Mouse (Mus musculus) megakaryocyte progenitor cell, adult 5-6 weeks (primary cell): Measurements from ENCODE around the gene Myocos. TPM values are rescaled to one million over a fixed set of nuclear protein-coding genes. Genes with fewer than 3 reads are reported as not detected.
"Not testable (repeated sequence)": the region's sequence is repeated elsewhere in the genome, so short reads cannot be mapped to it uniquely, and the experiment has no call there.

Experiments
- ATAC-seq: replicated peaks from 2 replicates; pipeline ENCODE4 v1.8.0; 2016; ENCODE audit warnings: mild to moderate bottlenecking, moderate TSS enrichment, inconsistent platforms; ENCODE audit not compliant: poor library complexity
- total RNA-seq, 2 experiments: library from RNA; stranded (forward) in 1 of 2; stranded (reverse) in 1 of 2; fragments of 157-497, 149-512 nt in 1 of 2; fragments of 200-1000 nt in 1 of 2; gene quantifications; 2 replicates each; pipeline versions ENCODE4 v1.2.3 to v1.2.4; 2015 to 2017

Gene Myocos
- total RNA-seq (2015): not detected in 2 replicates
- not detected in 2 replicates for total RNA-seq (2017)

DNA sequence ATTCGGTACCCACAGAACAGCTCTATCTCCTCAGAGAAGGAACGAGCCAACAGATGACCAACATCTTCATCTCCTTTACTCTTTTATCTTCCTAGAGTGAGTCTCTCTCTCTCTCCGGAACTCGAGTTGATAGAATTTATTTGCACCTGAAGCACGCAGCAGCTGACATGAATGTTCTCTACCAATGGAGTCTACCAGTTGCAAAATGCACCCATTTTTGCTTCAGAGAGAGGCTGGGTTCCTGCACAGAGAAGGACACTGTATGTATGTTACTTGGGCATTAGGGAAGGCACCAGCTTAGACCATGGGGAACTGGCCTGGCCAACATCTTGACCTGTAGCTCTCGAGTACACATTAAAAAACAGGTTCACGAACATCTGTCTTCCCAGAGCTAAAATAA, at the start of gene Myocos:
Gene Myocos (minus strand): TSS at position 101 of the 400 bp plus-strand sequence.
- no peak for ATAC-seq

DNA sequence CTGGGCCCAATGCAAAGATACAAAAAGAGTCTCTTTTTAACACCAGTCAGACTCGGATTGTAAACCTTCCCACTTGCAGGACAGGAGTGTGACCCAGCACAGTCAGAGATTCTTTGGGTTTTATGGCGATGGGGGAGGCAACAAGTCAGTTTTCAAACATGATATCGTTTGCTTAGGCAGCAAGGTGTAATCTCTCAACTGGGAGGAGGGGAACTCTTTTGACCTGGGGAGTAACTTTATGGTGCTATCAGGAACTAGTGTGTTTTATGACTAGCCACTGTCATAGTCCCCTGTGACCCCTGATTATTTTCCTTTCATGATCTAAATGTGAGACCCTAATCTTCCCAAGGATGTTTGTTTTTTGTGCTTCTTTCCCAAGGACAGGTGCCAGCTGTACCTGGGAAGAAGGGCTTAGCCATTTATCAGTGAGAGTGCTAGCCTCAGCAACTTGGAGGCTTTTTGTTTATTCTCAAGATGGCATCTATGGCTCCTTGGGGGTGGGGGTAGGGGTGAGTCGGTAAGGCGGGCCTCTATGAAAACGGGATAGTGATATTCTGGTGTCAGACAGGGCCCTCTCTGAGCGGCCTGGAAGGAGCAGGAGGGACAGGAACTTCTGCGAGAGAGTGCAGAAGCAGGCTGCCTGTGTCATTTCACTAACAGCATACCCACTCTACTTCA, 42.5 kb upstream of the Myocos start:
- ATAC-seq: no peak

DNA sequence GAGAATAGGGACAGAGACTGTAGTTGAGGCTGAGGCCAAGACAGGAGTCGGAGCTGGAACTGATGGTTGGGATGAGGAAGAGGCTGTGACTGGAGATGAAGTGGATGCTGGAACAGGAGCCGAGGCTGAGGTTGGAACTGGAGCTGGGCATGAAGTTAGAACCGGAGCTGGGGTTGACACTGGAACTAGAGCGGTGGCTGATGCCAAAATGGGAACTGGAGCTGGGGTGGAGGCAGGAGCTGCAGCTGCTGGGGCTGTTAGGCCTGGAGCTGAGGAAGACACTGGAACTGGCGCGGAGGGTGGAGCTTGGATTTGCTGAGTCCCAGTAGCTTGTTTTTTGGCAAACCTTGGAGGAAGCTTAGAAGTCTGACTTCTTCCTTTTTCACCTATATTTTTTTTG, 39.8 kb upstream of the Myocos start:
- ATAC-seq: no peak

DNA sequence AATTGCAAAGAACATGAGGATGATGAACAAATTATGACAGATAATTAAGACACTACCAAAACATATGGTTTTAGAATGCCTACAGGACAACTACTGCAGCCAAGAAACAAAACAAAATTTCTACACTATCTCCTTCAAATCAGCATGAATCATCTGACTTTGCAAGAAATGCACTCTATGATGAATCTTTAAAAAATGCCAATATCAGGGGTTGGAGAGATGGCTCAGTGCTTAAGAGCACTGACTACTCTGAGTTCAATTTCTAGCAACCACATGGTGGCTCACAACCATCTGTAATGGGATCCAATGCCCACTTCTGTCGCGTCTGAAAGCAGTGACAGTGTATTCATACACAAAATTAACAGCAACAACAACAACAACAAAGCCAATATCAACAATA, 35.7 kb upstream of the Myocos start:
- ATAC-seq: no peak

DNA sequence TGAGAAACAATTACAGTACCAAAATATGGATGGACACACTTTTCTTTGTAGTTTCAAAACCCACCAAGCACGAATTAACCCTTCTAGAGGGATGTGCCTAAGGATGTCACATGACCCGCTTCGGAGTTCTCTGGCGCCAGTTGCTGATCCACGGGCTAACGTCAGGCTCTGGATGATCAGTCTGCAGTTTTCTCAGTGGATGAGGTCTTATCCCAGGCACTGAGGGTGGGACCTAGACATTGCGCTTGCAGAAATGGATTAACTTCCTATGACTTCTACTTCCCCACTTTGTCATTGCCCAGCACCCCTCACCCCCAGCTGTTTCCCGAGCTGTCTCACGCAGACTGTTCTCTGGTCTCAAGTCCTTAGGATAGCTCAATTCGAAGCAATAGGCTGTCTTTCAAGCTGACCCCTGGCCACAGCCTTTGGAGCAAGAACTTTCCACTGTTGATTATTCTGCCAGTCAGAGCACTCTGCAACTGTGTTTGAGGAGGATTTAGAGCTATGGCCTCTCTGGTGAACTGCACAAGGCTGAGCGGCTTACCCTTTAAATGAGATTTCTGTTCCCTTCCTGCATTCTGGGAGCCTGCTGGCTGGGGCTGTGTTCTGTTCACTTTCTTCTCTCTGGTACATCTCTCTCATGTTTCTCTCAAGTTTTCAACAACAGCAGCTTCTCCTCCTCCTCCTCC, 7.6 kb upstream of the Myocos start:
- ATAC-seq: peak; percentile 46; the same call in 1 of the 2 replicates

DNA sequence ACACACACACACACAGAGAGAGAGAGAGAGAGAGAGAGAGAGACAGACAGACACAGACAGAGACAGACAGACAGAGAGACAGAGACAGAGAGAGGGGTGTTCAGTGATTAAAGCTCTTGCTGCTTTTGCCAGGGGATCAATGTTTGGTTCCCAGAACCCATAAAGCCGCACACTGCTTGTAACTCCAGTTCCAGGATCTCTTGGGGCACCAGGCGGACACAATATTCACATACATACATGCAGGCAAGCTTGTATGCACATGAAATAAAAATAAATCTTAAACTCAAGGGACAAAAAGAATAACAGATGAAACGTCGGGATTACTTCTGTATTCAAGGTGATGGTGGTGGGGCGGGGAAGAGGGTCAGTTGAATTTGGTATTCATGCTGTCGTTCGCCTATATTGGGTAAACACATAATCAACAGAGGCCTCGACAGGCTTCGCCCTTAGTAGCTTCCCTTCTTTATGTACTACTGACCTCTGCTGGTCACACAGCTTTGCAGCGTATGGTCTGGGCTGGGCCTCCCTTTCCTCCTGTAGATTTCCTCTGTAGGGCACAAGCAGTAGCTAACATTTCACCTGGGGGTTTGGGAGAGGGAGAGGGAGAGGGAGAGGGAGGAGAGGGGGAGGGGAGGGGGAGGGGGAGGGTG, 6.9 kb upstream of the Myocos start:
- ATAC-seq: peak; percentile 97

DNA sequence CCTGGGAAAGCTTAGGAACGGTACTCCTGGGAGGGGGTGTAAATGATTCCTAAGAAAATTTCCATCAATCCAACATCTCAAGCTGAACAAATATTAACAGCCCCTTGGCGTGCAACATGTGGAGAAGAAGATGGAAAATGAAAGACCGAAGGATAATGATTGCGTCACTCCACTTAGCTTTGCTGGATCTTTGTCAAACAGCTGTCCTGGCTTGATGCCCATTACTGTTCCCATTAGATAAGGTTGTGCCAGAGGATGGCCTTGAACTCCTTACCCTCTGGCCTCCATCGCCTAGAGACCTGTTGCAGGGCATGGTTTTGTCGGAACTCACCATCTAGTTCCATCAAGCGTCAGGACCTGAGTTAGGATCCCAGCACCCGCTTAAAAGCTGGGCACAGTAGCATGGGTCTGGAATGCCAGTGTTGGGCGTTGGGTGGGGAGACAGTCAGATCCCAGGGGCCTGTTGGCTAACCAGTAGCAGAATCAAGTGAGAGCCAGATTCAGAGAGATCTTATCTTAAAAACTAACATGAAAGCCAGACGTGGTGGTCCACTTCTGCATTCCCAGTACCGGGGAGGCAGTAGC, 2.3 kb upstream of the Myocos start:
- peak; percentile 44 for ATAC-seq

DNA sequence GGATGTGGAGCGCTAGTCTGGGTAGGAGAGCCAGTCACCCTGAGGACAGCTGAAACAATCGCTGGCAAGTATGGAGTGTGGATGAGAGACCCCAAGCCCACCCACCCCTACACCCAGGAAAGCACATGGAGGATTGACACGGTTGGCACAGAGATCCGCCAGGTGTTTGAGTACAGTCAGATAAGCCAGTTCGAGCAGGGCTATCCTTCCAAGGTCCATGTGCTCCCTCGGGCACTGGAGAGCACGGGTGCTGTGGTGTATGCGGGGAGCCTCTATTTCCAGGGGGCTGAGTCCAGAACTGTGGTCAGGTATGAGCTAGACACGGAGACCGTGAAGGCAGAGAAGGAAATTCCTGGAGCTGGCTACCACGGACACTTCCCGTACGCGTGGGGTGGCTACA, 9.6 kb downstream of the Myocos start:
- ATAC-seq: no peak

DNA sequence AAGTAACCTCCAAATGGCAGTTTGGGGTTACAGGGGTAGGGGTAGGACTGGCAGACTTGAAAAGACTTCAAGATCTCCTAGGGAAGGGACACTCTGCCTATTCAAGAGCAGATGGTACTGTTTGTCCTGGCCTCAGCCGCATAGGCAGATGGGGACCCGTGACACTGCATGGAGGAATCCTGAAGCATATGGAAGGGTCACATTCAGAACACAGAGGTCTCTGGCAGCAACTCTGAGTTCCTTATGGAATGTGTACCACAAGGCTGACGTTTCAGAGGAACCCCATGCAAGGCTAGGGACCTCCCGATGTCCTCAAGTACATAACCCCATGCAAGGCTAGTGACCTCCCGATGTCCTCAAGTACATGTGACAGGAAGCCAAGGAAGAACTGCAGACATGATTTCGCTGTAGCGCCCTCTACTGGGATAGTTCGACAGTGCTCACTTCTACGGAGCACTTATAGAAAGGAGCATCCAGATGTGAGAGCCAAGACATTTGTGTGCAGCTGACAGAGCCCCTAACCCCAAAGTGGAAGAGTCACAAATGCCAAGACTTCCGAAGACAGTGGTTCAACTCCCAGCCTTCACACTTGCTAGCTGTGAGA, 11.8 kb downstream of the Myocos start:
- peak; percentile 76 for ATAC-seq

DNA sequence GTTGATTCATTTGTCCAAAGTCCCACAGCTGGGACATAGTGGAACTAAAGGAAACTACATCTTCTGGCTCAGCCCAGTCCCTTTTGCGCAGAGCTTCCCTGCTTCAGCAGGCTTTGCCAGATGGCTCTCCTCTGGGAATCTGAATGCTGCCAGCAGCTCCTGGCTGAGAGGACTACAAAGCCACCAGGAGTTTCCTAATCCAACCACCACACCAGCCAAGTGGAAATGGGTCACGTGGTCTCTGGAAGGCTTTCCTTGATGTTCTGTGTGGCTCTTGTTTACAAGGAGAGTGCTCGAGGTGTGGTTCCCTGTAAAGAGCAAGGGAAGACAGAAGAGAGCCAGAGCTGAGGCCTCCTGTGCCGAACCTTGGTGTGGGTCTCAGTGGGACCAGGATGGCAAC, 14.3 kb downstream of the Myocos start:
- ATAC-seq: no peak

DNA sequence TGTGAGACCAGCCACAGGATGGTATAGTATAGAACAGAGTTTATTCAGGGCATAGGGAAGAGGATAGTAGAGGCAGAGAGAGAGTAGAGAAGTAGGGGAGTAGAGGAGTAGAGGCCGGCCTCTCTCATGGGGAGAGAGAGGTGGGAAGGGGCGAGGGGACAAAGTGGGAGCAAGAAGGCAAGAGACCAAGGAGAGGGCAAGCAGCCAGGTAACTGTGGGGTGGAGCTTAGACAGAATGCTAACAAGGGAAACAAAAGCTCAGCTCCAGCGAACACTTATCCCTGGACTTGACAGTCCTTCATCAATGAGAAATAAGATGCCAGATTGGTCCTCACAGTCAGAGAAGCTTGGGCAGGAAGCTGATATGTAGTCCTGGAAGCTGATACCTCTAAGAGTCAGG, 15.4 kb downstream of the Myocos start:
- no peak for ATAC-seq

DNA sequence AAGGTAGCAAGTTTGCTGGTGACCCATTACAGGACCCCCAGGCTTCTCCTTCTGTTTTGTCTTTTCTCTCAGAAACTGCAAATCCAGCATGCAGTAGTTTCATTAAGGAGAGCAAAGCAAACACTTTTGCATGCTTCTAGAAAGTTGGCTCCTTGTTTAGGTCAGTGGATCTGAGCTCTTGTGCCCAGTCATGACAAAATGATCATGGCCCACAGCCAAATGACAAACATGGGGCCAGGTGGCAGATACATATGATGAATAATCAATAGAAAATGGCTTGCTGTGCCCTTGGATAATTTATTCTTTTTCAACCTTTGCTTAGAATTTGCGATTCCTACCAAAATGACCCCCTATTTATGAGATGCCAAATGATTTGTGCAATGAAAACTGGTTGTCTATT, 18.2 kb downstream of the Myocos start:
- ATAC-seq: no peak

DNA sequence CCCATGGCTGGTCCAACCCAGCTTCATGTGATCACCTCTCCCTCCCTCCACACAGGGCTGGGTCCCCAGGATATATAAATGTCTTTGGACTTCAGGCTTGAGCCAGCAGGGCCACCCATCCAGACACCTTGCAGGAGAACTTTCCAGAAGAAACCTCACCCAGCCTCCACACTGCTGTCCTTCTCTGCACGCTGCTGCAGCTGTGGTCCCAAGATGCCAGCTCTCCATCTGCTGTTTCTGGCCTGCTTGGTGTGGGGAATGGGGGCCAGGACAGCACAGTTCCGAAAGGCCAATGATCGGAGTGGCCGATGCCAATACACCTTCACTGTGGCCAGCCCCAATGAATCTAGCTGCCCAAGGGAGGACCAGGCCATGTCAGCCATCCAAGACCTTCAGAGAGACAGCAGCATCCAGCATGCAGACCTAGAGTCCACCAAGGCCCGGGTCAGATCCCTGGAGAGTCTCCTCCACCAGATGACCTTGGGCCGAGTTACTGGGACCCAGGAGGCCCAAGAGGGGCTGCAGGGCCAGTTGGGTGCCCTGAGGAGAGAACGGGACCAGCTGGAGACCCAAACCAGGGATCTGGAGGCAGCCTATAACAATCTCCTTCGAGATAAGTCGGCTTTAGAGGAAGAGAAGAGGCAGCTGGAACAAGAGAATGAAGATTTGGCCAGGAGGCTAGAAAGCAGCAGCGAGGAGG, 18.8 kb downstream of the Myocos start, which contains the start of gene Myoc:
Gene Myoc (plus strand): TSS at position 105 of the 700 bp plus-strand sequence.
- ATAC-seq: no peak

DNA sequence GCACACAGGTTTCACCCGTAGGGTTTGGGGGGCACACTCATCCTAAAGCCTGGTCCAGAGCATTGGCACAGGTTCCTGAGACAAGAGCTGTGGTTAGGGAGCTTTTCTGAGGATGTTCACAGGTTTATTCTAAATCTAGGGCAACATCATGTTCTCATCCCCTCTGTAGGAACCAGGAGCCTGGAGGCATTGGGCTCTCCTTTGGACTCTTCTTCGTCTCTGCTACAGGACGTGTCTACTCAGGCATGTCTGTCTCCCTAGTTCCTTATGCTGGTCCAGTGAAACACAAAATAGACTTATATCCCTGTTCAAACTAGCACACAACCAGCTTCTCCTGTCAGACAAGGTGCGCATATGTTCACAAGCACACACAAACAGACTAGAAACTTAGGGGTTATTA, 19.5 kb downstream of the Myocos start:
- no peak for ATAC-seq

DNA sequence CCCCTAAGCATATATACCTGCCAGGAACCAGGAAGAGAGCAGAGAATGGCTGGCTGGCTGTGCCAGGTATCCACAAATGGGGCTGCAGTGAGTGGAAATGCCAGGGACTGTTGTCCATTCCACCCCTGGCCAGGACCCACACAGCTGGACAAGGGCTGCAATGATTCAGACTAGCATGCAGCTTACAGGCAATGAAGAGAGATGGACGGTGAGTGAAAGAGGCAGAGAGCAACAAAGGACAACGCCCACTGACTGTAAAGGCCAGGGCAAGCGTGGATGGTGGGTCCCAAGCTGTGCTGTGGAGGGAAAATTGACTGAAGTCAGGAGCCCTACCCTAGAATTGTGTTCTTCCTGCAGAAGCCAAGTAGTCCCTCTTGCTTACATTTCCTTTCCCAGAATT, 21.5 kb downstream of the Myocos start:
- no peak for ATAC-seq

DNA sequence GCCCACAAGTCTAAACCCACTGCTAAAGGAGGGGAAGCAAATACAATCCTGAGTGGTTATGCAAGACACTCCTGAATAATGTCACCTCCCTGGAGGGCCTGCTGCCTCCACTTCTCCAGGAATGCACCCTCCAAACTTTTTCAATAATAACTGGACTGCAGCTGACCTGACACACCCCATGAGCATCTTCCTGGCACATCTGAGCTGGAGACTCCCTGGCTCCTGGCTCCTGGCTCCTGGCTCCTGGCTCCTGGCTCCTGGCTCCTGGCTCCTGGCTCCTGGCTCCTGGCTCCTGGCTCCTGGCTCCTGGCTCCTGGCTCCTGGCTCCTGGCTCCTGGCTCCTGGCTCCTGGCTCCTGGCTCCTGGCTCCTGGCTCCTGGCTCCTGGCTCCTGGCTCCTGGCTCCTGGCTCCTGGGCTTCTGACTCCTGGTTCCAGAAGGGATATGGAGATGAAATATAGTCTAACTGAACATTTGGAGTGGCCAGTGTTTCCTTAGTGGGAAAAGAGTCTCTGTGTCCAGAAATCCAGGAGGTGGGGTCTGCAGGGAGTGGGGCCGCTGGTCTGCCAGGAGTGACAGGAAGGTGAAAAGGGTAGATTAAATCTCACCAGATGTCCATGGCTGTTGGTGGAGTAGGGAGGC, 22.6 kb downstream of the Myocos start:
- not testable (repeated sequence) for ATAC-seq

DNA sequence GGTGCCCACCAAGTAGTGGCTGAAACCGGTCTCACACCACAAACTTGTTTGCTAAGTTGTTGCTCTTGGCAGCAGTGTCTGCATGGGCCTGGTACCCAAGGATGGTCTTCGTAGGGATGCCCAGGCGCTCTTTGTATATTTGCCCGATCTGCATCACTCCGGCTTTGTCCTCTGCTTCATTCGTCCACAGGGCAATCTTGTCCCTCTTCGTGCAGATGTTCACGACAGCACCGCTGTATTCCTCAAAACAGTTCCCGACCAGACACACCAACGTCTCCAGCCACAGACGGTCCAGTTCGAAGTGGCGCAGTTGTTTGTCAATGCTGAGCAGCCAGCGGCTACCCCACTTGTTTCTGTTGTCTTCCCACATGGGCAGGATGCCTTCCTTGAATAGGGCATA, 29.7 kb downstream of the Myocos start:
- ATAC-seq: not testable (repeated sequence)

DNA sequence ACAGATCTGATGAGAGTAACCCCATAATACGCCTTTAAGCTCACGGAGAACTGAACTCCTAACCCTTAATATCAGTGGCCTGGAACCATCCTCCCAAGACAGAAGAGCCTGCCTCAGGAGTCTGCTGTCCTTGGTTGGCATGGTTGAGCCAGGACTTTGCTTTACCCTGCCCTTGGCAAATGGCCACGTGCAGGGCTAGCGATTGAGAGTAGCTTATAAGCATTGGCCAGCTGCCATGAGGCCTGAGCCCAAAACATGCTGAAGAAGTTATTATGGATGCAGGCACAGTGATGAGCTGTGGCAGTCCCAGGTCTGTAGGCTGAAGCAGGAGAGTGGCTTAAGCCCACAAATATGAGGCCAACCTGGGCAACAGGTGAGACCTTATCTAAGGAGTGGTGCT, 30.2 kb downstream of the Myocos start:
- not testable (repeated sequence) for ATAC-seq

DNA sequence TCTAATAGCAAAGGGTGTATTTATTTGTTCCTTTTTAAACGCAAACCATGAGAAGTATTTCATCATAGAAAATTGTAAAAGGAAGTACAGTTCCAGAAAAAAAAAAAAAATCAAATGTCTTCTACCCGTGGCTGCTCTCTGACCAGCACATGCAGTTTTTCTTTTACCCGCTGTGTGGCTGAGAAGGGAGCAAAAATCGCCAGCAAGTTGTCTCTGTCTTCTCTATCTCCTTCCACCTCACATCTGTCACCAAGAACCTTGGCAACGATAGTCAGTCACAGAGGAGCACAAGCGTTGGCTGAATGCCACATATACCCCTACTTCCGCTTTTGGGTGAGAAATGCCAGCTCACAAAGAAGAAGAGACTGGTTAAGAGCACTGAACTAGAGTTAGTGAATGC, 32.8 kb downstream of the Myocos start:
- ATAC-seq: peak; percentile 95

DNA sequence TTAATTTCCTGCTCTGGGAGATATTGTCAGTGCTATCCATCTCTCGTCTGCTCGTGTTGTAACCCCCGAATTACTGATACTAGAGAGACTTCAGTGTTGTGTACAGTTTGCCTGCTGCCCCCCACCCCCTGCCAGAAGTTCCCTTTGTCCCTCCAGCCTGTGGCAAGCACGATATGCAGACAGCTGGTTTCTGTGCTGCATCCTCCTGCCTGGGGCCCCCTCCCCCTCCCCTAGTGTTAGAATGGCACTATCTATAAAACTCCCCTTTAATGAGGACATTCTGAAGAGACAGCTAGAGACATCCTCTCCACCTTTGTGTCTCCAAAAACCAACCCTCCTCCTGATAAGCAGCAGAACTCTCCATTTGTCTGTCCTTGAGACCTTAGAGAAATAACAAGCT, 34.1 kb downstream of the Myocos start:
- ATAC-seq: no peak
